Mouse (Mus musculus) small intestine, adult 2 months (tissue): Measurements from ENCODE around the gene Hjurp. TPM values are rescaled to one million over a fixed set of nuclear protein-coding genes. Genes with fewer than 3 reads are reported as not detected.

Experiments used
- H3K27ac ChIP-seq: fragments of 200-500 bp; 2 replicates; pipeline ENCODE4 v1.5.1; 2012; ENCODE audit warnings: low read depth, low read length, control low read depth, inconsistent platforms; ENCODE audit not compliant: insufficient read depth
- H3K27me3 ChIP-seq: fragments of 200-500 bp; 2 replicates; pipeline ENCODE4 v1.6.1; 2012; ENCODE audit warnings: mild to moderate bottlenecking, moderate library complexity, low read length, inconsistent platforms; ENCODE audit not compliant: control insufficient read depth, insufficient read depth
- H3K36me3 ChIP-seq: fragments of 200-500 bp; 2 replicates; pipeline ENCODE4 v1.6.1; 2012; ENCODE audit warnings: mild to moderate bottlenecking, low read length, control low read depth, inconsistent platforms; ENCODE audit not compliant: control insufficient read depth, insufficient read depth
- H3K4me1 ChIP-seq: fragments of 200-500 bp; 2 replicates; pipeline ENCODE4 v1.6.1; 2012; ENCODE audit warnings: low read length, inconsistent platforms, mixed read lengths; ENCODE audit not compliant: control insufficient read depth, insufficient read depth, insufficient read length
- H3K4me3 ChIP-seq: fragments of 200-500 bp; 2 replicates; pipeline ENCODE4 v1.5.1; 2012; ENCODE audit warnings: low read depth, mild to moderate bottlenecking, control low read depth, inconsistent platforms, low read length, moderate library complexity
- CTCF ChIP-seq: fragments of 200-500 bp; IDR thresholded peaks from 2 replicates; pipeline ENCODE4 v1.5.1; 2012; ENCODE audit warnings: low read depth, mild to moderate bottlenecking, control low read depth, inconsistent platforms, low read length, moderate library complexity, mixed read lengths; ENCODE audit not compliant: insufficient replicate concordance, insufficient read length; ENCODE audit errors: extremely low read depth
- POLR2A ChIP-seq: fragments of 200-500 bp; IDR thresholded peaks from 2 replicates; pipeline ENCODE4 v1.6.1; 2012; ENCODE audit warnings: low read depth, mild to moderate bottlenecking, control low read depth, inconsistent platforms, low read length, moderate library complexity
- WGBS: fragments of 180-500 bp; shearing (Covaris S2); methylation state at CpG from one replicate; pipeline ENCODE4 v1.1.7; 2018; 5-methylcytosine and 5-hydroxymethylcytosine counted together
- polyA plus RNA-seq: library from polyadenylated mRNA; depleted of rRNA; stranded (reverse); fragments of >200 nt; gene quantifications from 2 replicates; pipeline ENCODE4 v1.2.3, GENCODE M21; 2012

Hjurp gene
- polyA plus RNA-seq, 1 experiment, result 23.4 TPM

DNA sequence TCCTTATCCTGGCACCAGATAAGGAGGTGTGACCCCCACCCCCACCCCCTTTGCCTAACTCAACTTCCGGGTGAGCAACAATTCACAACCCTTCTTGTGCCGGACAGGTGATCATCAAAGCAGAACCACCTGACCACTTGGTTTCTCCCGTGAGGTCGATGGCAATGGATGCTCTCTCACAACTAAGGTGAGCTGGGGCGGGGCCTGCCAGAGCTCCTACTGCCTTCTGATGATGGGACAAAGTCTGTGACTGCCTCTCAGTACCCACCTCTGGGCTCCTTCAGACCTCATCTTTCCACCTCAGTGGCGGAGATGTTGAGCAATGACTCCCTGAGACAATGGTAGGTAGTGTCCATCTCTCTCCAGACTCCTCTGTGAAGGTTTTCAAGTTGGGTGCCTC, 31.6 kb downstream of the Hjurp start:
- H3K27ac ChIP-seq, result no peak overlapping the region
- H3K4me3 ChIP-seq, result no peak overlapping the region
- TF ChIP-seq CTCF, result no peak
- H3K36me3 ChIP-seq, result no peaks in the 10 kb centered on the region
- WGBS, result 71% methylated on average over 6 of the region's 6 CpGs
- peaks cover 3% of the 10 kb centered on the region; the same call in 1 of the 2 replicates for H3K4me1 ChIP-seq
- H3K27me3 ChIP-seq, result no peaks in the 10 kb centered on the region

DNA sequence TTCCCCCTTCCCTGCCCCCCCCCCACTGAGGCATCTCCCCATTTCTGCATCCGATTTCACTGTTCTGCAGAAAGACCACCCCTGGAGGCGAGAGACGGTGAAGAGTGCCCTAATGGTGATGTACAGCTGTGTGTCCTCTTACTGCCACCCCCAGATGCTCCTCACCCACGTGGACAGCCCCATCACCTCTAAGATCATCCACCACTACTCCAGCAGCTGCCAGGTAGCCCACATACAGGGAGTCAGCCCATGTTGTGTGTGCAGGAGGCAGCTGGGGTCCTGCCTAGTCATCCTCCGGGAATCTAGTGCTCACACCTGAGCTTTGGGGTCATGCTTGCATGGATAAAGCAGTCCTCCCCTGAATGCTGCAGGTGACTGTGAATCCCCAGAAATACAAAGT, 33.6 kb downstream of the Hjurp start:
- H3K4me3 ChIP-seq, result no peak overlapping the region
- no peak for TF ChIP-seq POLR2A
- TF ChIP-seq CTCF, result no peak
- no peaks in the 10 kb centered on the region for H3K27me3 ChIP-seq
- WGBS, result 66% methylated on average over 5 of the region's 5 CpGs
- peaks cover 3% of the 10 kb centered on the region; the same call in 1 of the 2 replicates for H3K4me1 ChIP-seq
- no peaks in the 10 kb centered on the region for H3K36me3 ChIP-seq
- no peak overlapping the region for H3K27ac ChIP-seq

DNA sequence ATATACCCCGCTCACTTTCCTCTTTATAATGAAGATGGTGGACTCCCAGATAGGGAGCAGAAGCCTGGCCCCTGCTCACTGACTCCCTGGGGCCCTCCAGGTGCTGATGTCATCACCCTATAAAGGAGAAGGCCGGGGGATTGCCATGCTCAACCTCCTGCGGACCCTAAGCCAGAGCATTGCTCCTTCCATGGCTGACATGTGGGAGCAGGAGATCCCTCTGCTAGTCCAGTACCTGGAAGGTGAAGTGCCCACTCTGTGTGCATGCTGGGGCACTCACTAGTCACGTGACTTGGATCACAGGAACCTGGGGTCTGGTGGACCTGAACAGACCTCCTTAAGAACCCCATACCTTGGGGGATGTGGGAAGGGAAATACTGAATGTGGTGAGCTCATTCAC, 36.9 kb downstream of the Hjurp start:
- no peak overlapping the region for H3K4me3 ChIP-seq
- TF ChIP-seq CTCF (no peak), POLR2A (no peak)
- H3K27me3 ChIP-seq, result no peaks in the 10 kb centered on the region
- no peak overlapping the region for H3K27ac ChIP-seq
- no peaks in the 10 kb centered on the region for H3K4me1 ChIP-seq
- no peaks in the 10 kb centered on the region for H3K36me3 ChIP-seq
- WGBS, result 76% methylated on average over 4 of the region's 4 CpGs

DNA sequence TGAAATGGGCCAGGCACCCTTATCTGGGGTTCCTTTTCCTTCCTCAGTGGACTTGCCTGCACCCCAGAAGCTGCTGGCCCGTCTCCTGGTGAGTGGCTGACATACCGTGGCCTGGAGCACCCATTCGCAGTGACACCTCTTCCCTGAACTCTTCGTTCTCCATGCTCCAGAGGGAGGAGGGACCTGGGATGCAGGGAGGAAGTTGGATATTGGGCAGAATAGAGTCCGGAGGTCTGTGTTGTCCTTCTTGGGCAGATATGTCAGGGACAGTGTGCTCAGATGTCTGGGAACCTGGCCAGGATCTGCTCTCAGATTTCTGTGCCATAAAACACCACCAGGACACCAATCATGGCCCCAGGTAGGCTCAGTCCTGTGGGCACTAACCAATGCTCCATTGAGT, 37.4 kb downstream of the Hjurp start:
- no peaks in the 10 kb centered on the region for H3K27me3 ChIP-seq
- TF ChIP-seq POLR2A (no peak), CTCF (no peak)
- no peak overlapping the region for H3K27ac ChIP-seq
- no peak overlapping the region for H3K4me3 ChIP-seq
- H3K36me3 ChIP-seq, result no peaks in the 10 kb centered on the region
- H3K4me1 ChIP-seq, result no peaks in the 10 kb centered on the region
- WGBS, result 66% methylated on average over 5 of the region's 5 CpGs

DNA sequence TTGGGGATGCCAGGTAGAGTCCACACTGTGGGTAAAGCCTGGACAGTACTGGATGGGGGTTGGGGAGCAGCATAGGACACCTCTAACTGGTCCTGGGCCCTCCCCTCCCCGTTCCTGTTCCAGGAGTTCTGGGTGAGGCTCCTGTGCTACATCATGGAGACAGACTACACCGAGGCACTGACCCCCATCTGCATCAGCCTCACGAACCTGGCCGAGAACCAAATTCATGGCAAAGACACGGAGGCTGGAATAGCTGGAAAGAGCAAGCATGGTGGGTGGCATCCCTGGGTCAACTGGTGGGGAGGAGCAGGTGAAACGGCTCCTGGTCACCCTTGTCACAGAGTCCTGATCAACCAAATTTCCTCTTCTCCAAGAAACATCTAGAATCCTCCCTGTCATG, 38.7 kb downstream of the Hjurp start:
- H3K4me3 ChIP-seq, result no peak overlapping the region
- 77% methylated on average over 6 of the region's 6 CpGs for WGBS
- no peaks in the 10 kb centered on the region for H3K27me3 ChIP-seq
- no peaks in the 10 kb centered on the region for H3K36me3 ChIP-seq
- no peak for TF ChIP-seq POLR2A
- TF ChIP-seq CTCF, result no peak
- H3K4me1 ChIP-seq, result no peaks in the 10 kb centered on the region
- H3K27ac ChIP-seq, result no peak overlapping the region

DNA sequence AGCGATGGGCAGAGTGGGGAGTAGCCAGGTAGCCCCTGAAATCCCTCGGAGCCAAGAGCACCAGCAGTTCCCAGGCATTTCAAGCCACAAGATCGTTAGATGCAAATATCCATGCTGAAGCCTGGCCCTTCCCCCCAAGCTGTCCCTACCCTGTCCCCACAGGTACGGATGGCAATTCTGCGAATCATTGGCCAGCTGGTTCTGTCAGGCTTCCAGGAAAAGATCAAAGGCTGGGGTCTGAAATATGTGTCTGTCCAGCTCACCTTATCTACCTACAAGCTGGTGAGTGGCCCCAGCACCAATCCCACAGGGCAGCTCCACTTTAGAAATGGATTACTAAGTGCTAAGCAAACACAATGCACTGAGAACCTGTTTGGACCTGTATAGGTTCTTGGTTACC, 40.1 kb downstream of the Hjurp start:
- H3K36me3 ChIP-seq, result no peaks in the 10 kb centered on the region
- H3K27ac ChIP-seq, result no peak overlapping the region
- H3K4me3 ChIP-seq, result no peak overlapping the region
- TF ChIP-seq POLR2A (no peak), CTCF (no peak)
- WGBS, result 56% methylated on average over 5 of the region's 5 CpGs
- H3K4me1 ChIP-seq, result no peaks in the 10 kb centered on the region
- no peaks in the 10 kb centered on the region for H3K27me3 ChIP-seq

DNA sequence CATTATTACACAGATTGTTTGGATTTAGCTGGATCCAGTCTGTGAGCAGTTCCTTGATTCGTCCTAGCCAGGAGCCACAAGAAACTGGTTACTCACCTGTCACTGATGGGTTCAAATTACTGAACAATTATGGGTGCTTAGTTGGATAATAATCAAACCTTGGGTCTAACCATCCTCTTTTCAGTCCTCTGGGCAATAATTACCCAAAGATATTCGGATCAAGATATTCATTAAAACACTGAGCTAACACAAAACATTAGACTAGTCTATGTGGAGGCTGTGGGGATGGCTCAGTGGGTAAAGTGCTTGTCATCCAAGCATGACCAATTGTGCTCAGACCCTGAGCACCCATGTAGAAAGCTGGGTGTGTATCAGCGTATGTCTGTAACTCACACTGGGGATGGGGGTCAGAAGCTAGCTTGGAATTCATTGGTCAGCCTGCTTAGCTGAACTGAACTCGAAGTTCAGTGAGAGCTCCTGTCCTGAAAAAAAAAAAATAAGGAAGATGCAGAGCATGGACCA, 41.5 kb downstream of the Hjurp start:
- H3K4me3 ChIP-seq, result no peak overlapping the region
- 60% methylated on average over 4 of the region's 4 CpGs for WGBS
- H3K36me3 ChIP-seq, result no peaks in the 10 kb centered on the region
- no peak overlapping the region for H3K27ac ChIP-seq
- TF ChIP-seq POLR2A (no peak), CTCF (no peak)
- H3K4me1 ChIP-seq, result no peaks in the 10 kb centered on the region
- H3K27me3 ChIP-seq, result no peaks in the 10 kb centered on the region

DNA sequence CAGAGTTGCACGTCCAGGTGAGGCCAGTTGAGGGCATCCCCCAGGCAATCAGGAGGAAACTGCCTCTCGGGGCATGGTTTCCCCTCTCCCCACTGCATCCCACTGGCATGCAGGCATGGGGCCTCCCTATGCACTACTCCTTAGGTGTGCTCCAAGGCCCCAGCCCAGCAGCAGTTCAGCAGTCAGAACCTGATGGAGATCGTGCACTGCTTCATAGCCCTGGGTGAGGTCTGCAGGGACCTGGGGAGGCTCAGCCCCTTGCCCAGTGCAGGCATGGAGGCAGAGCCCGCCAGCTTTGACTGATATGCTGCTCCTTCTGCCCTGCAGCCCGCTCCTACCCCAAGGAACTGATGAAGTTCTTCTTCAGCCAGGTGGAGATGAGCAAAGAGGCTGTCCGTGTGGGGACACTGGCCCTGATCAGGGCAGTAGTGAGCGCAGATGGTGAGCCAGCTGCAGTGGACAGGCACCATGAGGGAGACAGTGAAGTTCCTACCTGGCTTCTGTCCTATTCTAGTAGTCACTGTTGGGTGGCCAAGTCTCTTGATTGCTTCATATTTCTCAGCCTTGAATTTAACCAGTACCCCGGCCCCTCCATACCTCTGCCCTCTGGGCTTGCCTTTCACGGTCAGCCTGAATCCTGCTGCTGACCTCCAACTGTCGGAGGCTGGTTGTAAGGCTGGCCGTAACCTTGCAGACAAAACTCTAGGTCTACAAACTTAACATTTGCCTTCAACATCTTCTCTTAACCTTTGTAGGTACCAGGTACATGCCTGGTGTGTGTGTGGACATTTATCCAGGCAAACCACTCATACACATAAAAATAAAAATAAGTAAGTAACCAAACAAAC, 42.2 kb downstream of the Hjurp start:
- no peak overlapping the region for H3K27ac ChIP-seq
- H3K36me3 ChIP-seq, result no peaks in the 10 kb centered on the region
- TF ChIP-seq POLR2A (no peak), CTCF (no peak)
- no peaks in the 10 kb centered on the region for H3K4me1 ChIP-seq
- 68% methylated on average over 11 of the region's 11 CpGs for WGBS
- no peaks in the 10 kb centered on the region for H3K27me3 ChIP-seq
- H3K4me3 ChIP-seq, result no peak overlapping the region
